Mouse (Mus musculus): ENCODE data around the gene Gm1527.
"Not testable (repeated sequence)": the region's sequence is repeated elsewhere in the genome, so short reads cannot be mapped to it uniquely, and the experiment has no call there.

The Gm1527 gene

DNA sequence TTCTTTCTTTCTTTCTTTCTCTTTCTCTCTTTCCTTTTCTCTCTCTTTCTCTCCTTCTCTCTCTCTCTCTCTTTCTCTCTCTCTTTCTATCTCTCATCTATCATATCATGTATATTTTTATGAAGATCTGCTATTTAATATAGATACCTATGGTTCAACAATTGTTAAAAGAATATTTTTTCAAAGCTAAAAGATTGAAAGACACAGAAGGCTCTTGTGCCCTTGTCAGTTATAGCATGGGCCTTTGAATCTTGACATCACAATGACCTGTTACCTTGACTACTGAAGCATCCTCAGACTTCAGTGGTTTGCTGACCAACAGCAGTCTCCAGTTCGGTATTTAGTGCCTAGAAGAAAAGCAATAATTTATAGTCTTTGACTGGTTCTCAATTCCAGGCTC lies at the start of gene Gm1527:
Gm1527 (plus strand) TSS at position 301 of the 400 bp plus-strand sequence.
- DNase-seq (ENCODE audit: low spot score in 2 of 2) = no peak

DNA sequence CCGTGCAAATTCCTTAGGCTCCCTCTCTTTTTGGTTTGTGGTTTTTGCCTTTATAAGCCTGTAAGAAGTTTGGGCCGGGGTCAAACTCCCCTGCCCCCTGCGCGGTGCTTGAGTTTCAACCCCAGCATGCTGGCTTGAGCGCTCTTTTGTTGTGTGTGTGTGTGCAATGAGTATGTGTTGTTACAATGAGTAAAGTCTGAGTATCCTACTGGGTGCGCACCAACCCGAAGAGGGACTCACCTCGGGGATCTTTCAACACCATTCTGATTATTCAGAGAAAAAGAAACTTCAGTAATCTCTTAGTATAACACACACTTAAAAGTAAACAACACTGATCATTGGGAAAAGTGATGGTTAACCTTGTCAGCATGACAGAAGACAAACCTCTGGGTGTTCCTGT lies 49.2 kb upstream of the Gm1527 start:
- DNase-seq (ENCODE audit: low spot score in 2 of 2) = no peak

DNA sequence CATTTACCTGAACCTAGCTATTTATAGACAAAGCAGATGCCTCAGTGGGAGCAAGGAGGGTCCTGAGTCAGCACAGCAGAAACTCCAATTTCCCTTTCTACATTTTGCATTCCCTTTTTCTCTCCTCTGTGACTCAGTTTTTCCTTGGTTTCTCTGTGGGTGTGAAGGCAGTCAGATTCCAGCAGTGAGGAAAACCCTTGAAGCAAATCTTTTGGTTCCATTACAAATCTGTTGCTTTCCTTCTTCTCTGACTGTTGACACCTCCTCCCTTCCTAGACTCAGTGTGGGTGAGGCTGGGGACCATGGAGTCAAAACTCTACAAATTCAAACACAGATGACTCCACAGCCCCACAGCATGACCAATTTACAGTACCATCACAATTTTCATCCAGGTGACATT lies 45.3 kb upstream of the Gm1527 start:
- no peak for DNase-seq (ENCODE audit: low spot score in 2 of 2)

DNA sequence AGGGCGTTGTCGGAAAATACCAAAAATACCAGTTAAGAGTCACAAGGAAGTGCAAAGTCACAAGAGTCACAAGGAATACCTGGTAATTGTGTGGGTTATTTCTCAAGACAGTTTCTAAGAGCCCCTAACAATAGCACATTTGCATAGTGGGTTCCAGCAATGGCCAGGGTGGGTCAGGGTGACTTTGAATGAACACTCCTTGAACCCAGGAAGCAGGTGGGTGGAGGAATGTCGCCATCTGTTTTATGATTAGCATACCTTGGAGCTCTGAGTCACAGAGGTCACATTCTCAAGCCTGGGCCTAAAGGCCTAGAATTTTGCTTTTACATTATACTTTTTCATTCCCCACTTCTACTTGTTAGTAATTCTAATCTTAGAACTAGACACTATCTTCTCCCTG lies 40.2 kb upstream of the Gm1527 start:
- not testable (repeated sequence) for DNase-seq (ENCODE audit: low spot score in 2 of 2)

DNA sequence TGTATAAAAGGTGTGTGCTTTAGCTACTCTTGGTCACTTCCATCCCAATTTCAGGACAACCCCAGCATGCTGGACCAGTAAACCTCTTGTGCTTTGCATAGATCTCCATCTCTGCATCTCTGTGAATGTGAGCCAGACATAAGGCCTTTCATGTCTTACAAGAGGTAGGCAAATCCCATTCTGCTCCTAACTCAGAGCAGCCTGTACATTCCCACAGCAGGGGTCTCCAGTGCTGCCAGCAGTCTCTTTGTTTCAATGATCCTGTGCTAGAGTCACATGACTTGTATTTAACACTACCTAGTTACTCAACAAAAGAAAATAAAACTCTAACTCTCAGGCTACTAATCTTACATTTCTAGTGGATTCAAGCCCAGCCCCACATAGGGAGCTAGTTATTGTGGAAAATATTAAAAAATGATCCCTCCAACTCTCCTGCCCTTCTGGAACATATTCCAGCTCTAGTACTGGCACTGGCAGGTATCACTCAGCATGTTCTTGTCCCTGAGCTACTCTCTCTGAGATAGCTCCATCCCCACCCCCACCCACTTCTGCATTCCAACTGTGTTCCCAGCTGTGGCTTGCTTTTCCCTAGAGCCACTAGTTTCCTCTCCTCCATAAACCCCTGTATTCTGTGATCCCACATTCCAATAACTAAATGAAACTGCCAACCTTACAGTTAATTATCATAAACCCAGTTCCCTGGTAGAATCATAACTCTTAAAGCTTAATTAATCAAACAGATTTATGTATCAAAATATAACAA lies 32.6 kb upstream of the Gm1527 start:
- not testable (repeated sequence) for DNase-seq (ENCODE audit: low spot score in 2 of 2)

DNA sequence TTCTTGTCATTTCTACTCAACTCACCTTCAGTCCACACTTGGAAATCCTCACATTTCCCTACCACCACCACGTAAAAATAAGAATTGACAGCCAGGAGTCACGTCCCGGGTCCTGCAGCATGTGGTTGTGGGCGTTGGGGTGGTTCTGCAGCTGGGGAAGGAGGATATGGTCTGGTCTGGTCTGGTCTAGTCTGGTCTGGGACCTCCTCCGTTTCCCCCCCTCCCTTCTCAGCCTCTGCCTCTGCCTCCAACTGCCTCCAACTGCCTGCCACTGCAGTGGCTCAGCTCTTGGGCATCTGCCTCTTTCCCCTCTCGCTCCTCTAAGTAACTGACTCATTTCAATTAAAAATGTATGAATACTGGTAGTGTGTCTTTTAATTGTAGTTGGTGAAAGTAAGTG lies 4.5 kb downstream of the Gm1527 start:
- DNase-seq (ENCODE audit: low spot score in 2 of 2) = not testable (repeated sequence)

DNA sequence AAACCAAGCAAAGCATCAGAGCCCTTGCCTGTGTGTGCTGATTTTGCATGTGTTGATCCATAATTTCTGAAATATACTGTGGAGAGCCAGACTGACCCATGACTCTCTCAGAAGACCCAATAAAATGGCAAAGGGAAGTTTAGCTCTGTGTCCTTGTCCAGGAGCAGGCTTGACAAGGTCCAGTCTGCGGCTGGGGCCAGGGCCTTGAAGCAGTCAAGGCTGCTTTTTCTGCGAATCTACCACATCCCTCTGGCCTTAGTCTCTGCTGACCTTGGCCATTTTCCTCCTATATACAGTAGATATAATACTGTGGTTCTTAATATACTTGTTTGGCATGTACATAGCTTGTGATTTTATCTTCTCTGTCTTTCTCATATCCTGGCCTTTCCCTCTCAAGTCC lies 73.5 kb downstream of the Gm1527 start:
- no peak for DNase-seq (ENCODE audit: low spot score in 2 of 2)

DNA sequence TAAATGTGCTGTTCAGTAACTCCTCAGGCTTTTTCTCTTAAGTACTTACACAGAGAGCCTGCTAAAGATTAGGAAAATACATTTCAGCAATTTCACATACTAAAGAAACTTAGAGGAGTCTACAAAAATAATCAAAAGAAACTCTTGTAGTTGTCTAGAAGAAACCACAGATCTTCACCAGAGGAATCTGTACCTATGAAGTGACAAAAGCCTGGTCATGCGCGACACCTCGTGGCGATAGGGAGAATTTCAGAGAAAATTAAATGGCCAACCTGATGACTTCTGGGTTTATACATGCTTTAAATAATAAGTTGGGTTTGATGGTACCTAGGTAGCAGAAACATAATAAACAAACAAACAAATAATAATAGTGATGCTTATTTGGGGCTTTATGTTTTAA lies 76.4 kb downstream of the Gm1527 start:
- DNase-seq (ENCODE audit: low spot score in 2 of 2) = peak; percentile 27 to 38

Data from urinary bladder, postnatal 36 days (tissue).